Mouse (Mus musculus) left cerebral cortex, adult 2 months (tissue): Measurements from ENCODE around the gene Slc24a4. TPM values are rescaled to one million over a fixed set of nuclear protein-coding genes. Genes with fewer than 3 reads are reported as not detected.
"Not testable (repeated sequence)": the region's sequence is repeated elsewhere in the genome, so short reads cannot be mapped to it uniquely, and the experiment has no call there.

Source experiments
- DNase-seq, 2 experiments: peaks; one replicate each; pipeline ENCODE4 v3.0.0; 2021 to 2022; ENCODE audit warnings: low spot score in 2 of 2, mixed read lengths in 1 of 2; ENCODE audit errors: extremely low spot score in 1 of 2
- H3K27ac ChIP-seq: fragments of 200-600 bp; 2 replicates; pipeline ENCODE4 v1.8.1; 2022
- H3K4me3 ChIP-seq: fragments of 200-600 bp; 2 replicates; pipeline ENCODE4 v1.8.1; 2022
- CTCF ChIP-seq: fragments of 200-600 bp; IDR thresholded peaks from 2 replicates; pipeline ENCODE4 v1.8.1; 2022; ENCODE audit warnings: antibody characterized with exemption, mild to moderate bottlenecking, moderate library complexity
- intact Hi-C: fragments of 180-260 bp; cut with DNase I; formaldehyde crosslinking; loops from one replicate; pipeline ENCODE4 v1.15.1; 2025
- total RNA-seq, 2 experiments: library from RNA; stranded (reverse); gene quantifications; 2 replicates each; pipeline ENCODE4 v1.2.3; 2021

The Slc24a4 gene
- total RNA-seq, 2 experiments from 2014 or later = 46.4 to 47.2 TPM

DNA sequence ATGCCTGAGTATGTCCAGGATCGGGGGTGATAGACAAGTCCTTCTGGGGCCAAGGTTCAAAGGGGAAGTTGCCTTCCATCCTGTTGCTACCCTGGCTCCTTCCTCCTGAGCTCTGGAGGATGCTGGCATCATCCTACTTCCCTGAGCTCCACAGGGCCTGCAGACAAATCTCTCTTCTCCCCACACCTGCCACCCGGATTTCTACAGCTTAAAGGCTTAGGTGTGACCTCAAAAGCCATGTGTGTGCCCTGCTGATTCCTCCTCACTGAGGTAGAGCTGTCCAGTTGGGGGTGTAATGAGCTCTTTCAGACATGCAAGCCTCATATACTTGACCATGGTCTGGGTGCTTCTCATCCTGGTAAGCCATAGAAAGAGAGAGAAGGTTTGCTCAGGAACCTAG, 82.3 kb downstream of the Slc24a4 start:
- H3K4me3 ChIP-seq = no peak overlapping the region
- intact Hi-C loops = no loop called here
- no peak overlapping the region for H3K27ac ChIP-seq
- DNase-seq = no peak
- no peak for TF ChIP-seq CTCF

DNA sequence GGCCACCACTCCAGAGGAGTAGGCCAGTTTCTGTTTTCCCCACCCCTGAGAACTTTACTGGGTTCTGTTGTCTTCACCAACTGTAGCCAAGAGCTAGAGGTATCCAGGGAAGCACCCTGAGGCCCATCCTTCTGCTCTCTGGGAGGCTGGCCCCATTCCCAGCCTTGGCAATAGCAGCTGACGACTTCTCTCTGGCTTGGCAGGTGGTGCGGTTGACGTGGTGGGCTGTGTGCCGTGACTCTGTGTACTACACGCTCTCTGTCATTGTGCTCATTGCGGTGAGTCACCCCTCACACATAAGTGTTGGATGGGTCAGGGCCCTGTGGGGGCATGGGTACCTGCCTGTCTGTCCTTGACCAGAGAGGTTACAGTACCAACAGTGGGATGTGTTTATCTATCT, 94.9 kb downstream of the Slc24a4 start:
- H3K27ac ChIP-seq = no peak overlapping the region
- H3K4me3 ChIP-seq = no peak overlapping the region
- no peak for DNase-seq
- intact Hi-C loops = no loop called here
- TF ChIP-seq CTCF = no peak

- intact Hi-C loops, H3K27ac ChIP-seq, H3K4me3 ChIP-seq, DNase-seq: not testable (repeated sequence)
Measured at GRCm38 (mm10) chr12:102224112-102224511, 95.6 kb downstream of the Slc24a4 start.

DNA sequence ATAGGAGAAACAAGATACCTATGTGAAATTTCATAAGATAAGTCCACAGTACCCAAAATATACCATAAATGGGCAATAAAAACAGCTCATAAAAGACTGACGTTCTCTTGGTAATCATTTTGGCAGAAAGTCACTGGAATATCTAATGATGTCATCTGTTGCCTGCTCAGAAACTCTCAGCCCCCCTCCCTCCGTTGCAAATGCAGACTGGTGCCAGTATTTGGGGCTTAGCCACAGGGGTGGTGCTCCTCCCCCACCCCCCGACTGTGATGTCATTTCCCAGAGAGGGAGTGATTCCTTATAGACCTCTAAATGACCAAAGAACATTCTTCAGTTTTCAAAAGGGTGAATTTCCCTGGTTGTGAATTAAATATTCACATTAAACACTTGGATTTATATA, 96.6 kb downstream of the Slc24a4 start:
- no peak overlapping the region for H3K4me3 ChIP-seq
- DNase-seq = no peak
- no peak overlapping the region for H3K27ac ChIP-seq
- intact Hi-C loops = no loop called here
- no peak for TF ChIP-seq CTCF

- TF ChIP-seq CTCF = no peak
- H3K4me3 ChIP-seq = no peak overlapping the region
- intact Hi-C loops = no loop called here
- no peak overlapping the region for H3K27ac ChIP-seq
- DNase-seq = no peak
Measured at GRCm38 (mm10) chr12:102235551-102235950, 107.0 kb downstream of the Slc24a4 start.

DNA sequence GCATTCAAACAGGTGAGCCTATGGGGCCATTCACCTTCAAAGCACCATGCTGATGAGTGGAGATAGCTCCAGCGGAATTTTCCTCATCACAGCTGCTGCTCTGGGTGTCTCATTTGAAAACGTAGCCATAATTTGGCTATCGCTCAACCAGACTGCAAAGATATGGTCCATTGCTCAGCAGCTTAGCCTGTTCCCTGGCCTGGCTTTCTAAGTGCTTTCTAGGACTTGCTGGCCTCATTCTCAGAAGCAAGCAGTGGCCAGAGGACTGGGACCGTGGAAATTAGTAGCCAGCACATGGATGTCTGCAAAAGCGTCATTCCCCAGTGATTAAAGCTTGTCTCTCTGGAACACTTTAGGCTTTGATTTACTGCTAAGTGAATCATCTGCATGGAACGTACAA, 107.8 kb downstream of the Slc24a4 start:
- no peak for DNase-seq
- intact Hi-C loops = no loop called here
- Histone ChIP-seq H3K4me3 (no peak overlapping the region), H3K27ac (no peak overlapping the region)
- TF ChIP-seq CTCF = no peak

DNA sequence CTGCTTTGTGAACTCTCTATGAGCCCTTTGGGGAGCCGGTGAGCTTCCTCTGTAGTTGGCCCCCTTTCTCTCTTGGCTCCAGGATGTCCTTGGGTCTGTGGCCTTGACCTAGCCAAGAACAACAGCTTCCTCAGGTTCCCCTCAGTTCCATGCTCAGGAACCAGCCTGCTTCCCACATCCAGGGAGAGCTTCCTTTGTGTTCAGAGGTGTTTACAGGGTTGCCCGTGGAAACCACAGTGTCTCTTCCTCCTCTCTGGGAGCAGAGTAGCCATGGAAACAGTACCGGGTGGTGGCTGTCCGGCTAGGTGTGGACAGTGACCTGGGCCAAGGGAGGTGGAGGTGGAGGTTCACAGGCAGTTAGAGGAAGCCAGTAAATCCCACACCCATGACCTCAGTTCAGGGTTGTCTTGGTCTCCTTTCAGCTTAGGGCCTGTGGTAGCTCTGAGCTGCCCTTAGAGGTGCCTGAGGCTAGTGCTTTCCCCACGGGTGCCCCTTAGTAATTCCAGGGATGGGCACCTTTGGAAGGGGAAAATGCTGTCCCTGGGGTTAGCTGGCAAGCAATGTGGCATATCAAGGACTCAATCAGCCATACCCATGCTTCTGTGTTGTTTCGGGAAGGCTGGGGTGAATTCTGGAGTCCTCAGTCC, 113.7 kb downstream of the Slc24a4 start:
- Histone ChIP-seq H3K27ac (peak overlapping the region; percentile 19; the same call in 1 of the 2 replicates), H3K4me3 (no peak overlapping the region)
- no peak for DNase-seq
- no peak for TF ChIP-seq CTCF
- intact Hi-C loops = no loop called here

DNA sequence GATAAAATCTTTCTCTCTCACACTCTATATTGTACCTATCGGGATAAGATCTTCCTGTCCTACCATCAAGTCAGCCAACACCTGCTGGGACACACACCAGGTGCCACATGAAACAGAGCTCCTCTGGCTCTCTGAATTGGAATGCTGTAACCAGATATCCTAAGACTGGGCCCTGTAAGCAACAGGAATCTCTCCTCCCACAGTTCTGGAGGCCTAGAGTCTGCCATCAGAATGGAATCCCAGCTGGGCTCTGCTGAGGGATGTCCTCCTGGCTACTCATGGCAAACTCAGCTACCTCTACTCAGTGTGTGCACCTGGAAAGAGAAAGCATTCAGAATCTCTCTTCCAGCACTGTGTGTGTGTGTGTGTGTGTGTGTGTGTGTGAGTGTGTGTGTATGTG, 115.4 kb downstream of the Slc24a4 start:
- intact Hi-C loops = no loop called here
- no peak for DNase-seq
- H3K4me3 ChIP-seq = no peak overlapping the region
- H3K27ac ChIP-seq = no peak overlapping the region
- no peak for TF ChIP-seq CTCF

- intact Hi-C loops = no loop called here
- TF ChIP-seq CTCF = no peak
Measured at GRCm38 (mm10) chr12:102246226-102246625, 117.7 kb downstream of the Slc24a4 start.

GRCm38 (mm10) chr12:102248104-102248503, 119.6 kb downstream of the Slc24a4 start:
- H3K4me3 ChIP-seq = no peak overlapping the region
- peak overlapping the region; percentile 57; the same call in 1 of the 2 replicates for H3K27ac ChIP-seq
- intact Hi-C loops = no loop called here
- peak in 1 of 2 experiments; percentile 43 for DNase-seq
- no peak for TF ChIP-seq CTCF

More at GRCm38 (mm10) chr12:102246226-102246625, 117.7 kb downstream of the Slc24a4 start:
- Histone ChIP-seq H3K4me3 (no peak overlapping the region), H3K27ac (no peak overlapping the region)
- DNase-seq = no peak

DNA sequence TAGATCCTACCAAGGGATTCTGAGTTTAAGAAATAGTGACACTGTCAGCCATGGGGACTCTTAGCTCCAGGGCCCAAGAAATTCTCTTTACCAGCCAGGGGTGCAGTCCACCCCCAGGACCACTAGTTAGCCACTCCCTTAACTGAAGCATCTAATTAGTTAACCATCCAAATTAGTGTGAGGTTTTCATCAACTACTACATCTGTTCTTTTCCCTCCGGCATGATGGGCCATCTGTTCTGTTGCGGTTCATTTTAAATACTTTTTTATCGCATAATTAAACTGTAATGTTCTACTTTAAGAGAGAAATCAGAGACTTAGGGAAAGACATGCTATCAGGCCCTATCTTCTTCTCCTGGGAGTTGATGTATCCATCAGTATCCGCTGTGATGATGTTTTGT, 121.8 kb downstream of the Slc24a4 start:
- H3K4me3 ChIP-seq = no peak overlapping the region
- intact Hi-C loops = loop anchor here (5.0 kb wide), 2 partner anchors 57 to 137 kb away; no protein-coding TSS in a partner anchor
- H3K27ac ChIP-seq = peak overlapping the region; percentile 82
- no peak for DNase-seq
- no peak for TF ChIP-seq CTCF

GRCm38 (mm10) chr12:102251070-102251469, 122.5 kb downstream of the Slc24a4 start:
- intact Hi-C loops = loop anchor here (5.0 kb wide), 2 partner anchors 56 to 136 kb away; no protein-coding TSS in a partner anchor
- TF ChIP-seq CTCF = no peak
- Histone ChIP-seq H3K27ac (peak overlapping the region; percentile 66), H3K4me3 (no peak overlapping the region)
- DNase-seq = no peak

GRCm38 (mm10) chr12:102251985-102252384, 123.5 kb downstream of the Slc24a4 start:
- Histone ChIP-seq H3K27ac (no peak overlapping the region; the same call in 1 of the 2 replicates), H3K4me3 (no peak overlapping the region)
- intact Hi-C loops = loop anchor here (2.0 to 5.0 kb wide), 3 partner anchors 55 to 135 kb away; no protein-coding TSS in a partner anchor
- TF ChIP-seq CTCF = no peak; the same call in 1 of the 2 replicates
- DNase-seq = no peak
